Mouse (Mus musculus): ENCODE measurements around the gene Arhgap33. TPM values are rescaled to one million over a fixed set of nuclear protein-coding genes. Genes with fewer than 3 reads are reported as not detected.

Arhgap33 gene
- total RNA-seq, 2 experiments from 2014 or later: 0.31 to 0.47 TPM

DNA sequence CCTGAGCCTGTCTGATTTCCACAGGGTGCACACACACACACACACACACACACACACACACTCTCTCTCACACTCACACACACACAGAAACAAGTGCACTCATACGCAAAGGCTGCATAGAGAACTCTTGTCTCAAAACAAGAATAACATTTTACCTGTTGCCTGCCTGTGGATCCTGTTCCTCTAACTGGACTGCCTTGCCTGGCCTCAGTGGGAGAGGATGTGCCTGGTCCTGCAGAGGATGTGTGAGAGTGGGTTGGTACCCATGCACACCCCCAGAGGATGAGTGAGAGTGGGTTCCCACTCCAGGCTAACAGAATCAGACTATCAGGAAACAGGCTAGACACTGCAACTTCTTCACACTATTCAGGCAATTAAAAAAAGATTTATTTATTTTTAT is 15.7 kb upstream of the Arhgap33 start:
- no peak for DNase-seq
- intact Hi-C loops (cut with DNase I): no loop called here
- Histone ChIP-seq H3K27ac (no peak overlapping the region), H3K4me3 (no peak overlapping the region)
- TF ChIP-seq CTCF (IDR thresholded peaks at IDR 0.05): no peak

DNA sequence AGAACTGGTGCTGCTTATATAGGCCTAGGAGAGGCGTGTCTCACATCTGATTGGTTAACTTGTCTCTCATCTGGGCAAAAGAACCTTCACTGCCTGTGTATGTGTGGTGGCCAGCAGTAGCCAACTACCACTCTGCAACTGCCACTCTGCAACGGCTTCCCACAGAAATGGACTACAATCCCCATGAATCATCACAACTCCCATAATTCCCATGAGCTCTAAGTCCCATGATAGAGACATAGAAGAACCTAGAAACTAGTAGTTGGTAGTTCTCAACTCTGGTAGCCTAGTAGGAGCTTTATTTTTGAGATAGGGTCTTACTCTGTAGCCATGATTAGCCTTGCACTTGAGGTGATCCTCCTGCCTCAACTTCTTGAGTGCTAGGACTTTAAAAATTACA is 15.0 kb upstream of the Arhgap33 start:
- no peak for TF ChIP-seq CTCF (IDR thresholded peaks at IDR 0.05)
- no peak for DNase-seq
- H3K4me3 ChIP-seq: no peak overlapping the region
- intact Hi-C loops (cut with DNase I): no loop called here
- H3K27ac ChIP-seq: no peak overlapping the region

DNA sequence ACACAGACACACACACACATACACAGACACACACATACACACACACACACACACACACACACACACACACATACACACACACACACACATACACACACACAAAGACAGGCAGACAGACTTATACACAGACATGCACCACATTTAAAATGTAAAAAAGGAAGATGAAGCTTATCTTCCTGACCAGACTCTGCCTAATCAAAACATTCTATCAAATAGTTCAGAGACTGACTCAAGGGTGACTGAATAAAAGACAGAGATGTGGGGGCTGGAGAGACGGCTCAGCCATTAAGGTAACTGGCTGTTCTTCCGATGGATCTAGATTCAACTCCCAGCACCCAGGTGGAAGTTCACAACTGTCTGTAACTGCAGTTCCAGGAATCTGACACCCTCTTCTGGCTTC is 9.5 kb upstream of the Arhgap33 start:
- Histone ChIP-seq H3K4me3 (no peak overlapping the region), H3K27ac (no peak overlapping the region)
- no peak for TF ChIP-seq CTCF (IDR thresholded peaks at IDR 0.05)
- DNase-seq: no peak
- intact Hi-C loops (cut with DNase I): no loop called here

- intact Hi-C loops (cut with DNase I): no loop called here
- no peak overlapping the region for H3K27ac ChIP-seq
- no peak overlapping the region for H3K4me3 ChIP-seq
- no peak for DNase-seq
- no peak for TF ChIP-seq CTCF (IDR thresholded peaks at IDR 0.05)
These were observed 5.7 kb upstream of the Arhgap33 start for GRCm38 (mm10) chr7:30540572-30540971.

GRCm38 (mm10) chr7:30533941-30534632 is 773 bp downstream of the Arhgap33 start:
- peak overlapping the region; percentile 48 for H3K27ac ChIP-seq
- no peak for TF ChIP-seq CTCF (IDR thresholded peaks at IDR 0.05)
- intact Hi-C loops (cut with DNase I): no loop called here
- no peak for DNase-seq
- H3K4me3 ChIP-seq: peak overlapping the region; percentile 81

DNA sequence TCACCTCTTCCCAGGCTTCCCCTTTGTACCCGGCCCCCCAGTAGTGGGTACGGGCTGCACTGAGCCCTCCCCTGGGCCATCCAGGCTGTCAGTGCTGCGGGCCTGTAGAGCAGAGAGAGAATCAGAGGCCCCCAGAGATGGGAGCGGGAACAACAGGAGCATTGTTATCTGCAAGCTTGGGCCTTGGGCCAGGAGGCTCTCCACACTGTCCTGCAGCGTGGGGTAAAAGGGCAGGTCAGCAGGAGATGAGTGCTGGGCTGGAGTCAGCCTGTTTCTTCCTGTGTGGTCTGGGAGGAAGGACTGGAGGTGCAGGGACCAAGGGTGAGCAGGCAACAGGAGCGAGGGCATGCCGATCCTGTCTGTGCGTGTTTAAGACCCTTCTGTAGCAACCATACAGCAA is 1.9 kb downstream of the Arhgap33 start:
- DNase-seq: no peak
- intact Hi-C loops (cut with DNase I): no loop called here
- Histone ChIP-seq H3K27ac (no peak overlapping the region), H3K4me3 (no peak overlapping the region)
- no peak for TF ChIP-seq CTCF (IDR thresholded peaks at IDR 0.05)

DNA sequence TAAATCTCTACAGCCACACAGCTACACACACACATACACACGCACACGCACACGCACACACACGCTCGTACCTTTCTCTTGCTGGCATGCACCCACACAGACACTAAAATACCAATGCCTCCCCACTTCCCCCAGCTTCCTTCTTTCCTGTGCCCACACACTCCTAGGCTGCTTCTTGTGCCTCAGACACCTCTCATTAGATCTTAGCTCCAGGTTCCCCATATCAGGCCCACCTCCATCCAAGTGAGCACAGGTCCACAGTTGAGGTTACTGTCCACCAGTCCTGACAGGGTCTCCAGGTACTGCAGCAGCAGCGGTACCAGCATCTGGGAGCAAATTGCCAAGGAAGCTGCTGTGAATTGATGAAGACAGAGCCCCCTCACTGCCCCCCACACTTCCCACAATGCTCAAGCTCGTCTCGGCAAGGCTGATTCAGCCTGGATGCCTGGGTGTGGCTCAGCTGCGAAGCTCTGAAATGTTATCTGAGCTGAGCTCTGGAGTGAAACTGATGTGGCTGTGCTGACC is 3.5 kb downstream of the Arhgap33 start:
- no peak for TF ChIP-seq CTCF (IDR thresholded peaks at IDR 0.05)
- intact Hi-C loops (cut with DNase I): no loop called here

DNA sequence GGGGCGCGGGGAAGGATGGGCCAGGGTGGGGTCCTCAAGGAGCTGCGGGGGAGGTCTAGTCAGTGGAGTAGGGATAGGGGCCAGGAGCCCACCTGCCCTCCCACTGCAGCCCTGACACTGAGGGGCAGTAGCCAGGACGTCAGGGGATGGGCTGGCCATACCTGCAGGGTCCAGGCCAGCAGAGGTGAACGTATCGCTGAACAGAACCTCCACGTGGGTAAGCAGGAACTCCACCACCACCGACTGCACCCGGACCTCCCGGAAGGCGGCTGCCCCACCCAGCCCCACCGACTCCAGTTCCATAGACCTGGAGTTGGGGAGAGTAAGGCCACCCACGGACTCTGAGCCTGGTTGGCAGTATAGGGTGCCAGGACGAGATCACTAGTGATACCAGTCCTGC is 7.9 kb downstream of the Arhgap33 start:
- H3K4me3 ChIP-seq: no peak overlapping the region
- intact Hi-C loops (cut with DNase I): no loop called here
- H3K27ac ChIP-seq: no peak overlapping the region
- no peak for TF ChIP-seq CTCF (IDR thresholded peaks at IDR 0.05)
- DNase-seq: no peak

More for the DNA sequence above, 3.5 kb downstream of the Arhgap33 start:
- DNase-seq: no peak
- no peak overlapping the region for H3K4me3 ChIP-seq
- no peak overlapping the region for H3K27ac ChIP-seq

- TF ChIP-seq CTCF (IDR thresholded peaks at IDR 0.05): no peak
- Histone ChIP-seq H3K4me3 (no peak overlapping the region; the same call in 1 of the 2 replicates), H3K27ac (no peak overlapping the region)
- no peak for DNase-seq
- intact Hi-C loops (cut with DNase I): no loop called here
These were observed 8.5 kb downstream of the Arhgap33 start for GRCm38 (mm10) chr7:30526399-30526798.

DNA sequence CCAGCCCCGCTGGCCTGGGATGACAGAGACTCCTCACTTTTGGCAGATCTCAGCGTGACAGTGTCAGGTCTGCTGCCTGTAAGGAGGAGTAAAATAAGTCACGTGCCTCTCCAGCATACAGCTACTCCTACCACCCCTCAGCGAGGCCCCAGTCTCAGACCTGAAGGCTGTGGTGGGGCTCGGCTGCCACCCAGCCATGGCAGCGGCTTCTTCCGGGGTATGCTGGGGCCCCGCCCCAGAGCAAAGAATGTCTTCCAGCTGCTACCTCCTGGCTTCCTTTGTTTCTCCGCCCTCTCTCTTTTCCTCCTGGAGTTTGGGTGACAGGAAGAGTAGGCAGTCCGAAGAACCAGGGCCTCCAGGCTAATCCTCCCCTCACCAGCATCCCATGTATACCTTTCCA is 8.9 kb downstream of the Arhgap33 start:
- H3K27ac ChIP-seq: no peak overlapping the region
- no peak for DNase-seq
- intact Hi-C loops (cut with DNase I): no loop called here
- TF ChIP-seq CTCF (IDR thresholded peaks at IDR 0.05): no peak
- no peak overlapping the region; the same call in 1 of the 2 replicates for H3K4me3 ChIP-seq

DNA sequence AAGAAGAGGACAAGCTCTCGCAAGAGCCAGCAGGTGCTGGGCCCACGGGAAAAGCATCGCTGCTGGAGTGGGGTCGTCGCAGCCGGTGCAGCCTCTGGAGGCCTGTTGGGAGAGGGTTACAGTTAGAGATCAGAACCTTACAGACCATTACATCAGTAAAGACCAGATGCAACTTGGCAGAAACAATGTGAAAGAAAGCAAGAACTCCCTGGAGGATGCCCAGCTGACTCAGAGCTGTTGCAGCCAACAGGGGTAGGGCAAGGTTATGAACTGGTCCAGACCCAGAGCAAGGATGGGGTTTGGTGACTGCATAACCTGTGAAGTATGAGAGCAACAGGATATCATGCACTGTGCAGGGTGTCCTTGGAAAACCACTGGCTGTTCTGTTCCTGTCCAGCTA is 10.4 kb downstream of the Arhgap33 start:
- Histone ChIP-seq H3K27ac (no peak overlapping the region), H3K4me3 (no peak overlapping the region)
- no peak for TF ChIP-seq CTCF (IDR thresholded peaks at IDR 0.05)
- intact Hi-C loops (cut with DNase I): no loop called here
- no peak for DNase-seq

GRCm38 (mm10) chr7:30522871-30523270 is 12.0 kb downstream of the Arhgap33 start:
- no peak for DNase-seq
- intact Hi-C loops (cut with DNase I): no loop called here
- TF ChIP-seq CTCF (IDR thresholded peaks at IDR 0.05): no peak
- Histone ChIP-seq H3K4me3 (no peak overlapping the region), H3K27ac (no peak overlapping the region)

GRCm38 (mm10) chr7:30520856-30521255 is 14.0 kb downstream of the Arhgap33 start:
- TF ChIP-seq CTCF (IDR thresholded peaks at IDR 0.05): no peak
- DNase-seq: no peak
- Histone ChIP-seq H3K27ac (no peak overlapping the region), H3K4me3 (no peak overlapping the region)
- intact Hi-C loops (cut with DNase I): no loop called here

GRCm38 (mm10) chr7:30520396-30520795 is 14.5 kb downstream of the Arhgap33 start:
- H3K4me3 ChIP-seq: no peak overlapping the region
- H3K27ac ChIP-seq: no peak overlapping the region
- no peak for DNase-seq
- intact Hi-C loops (cut with DNase I): no loop called here
- TF ChIP-seq CTCF (IDR thresholded peaks at IDR 0.05): no peak

Measured in gastrocnemius, adult 2 months (tissue).